Mouse (Mus musculus) brain, embryonic 14.5 days (tissue): ENCODE measurements around the gene Gm36864.

Source experiments
- CTCF ChIP-seq: fragments of 200-500 bp; IDR thresholded peaks from 2 replicates; pipeline ENCODE4 v1.5.1; 2012; ENCODE audit warnings: inconsistent platforms, mild to moderate bottlenecking, moderate library complexity, borderline replicate concordance; ENCODE audit not compliant: insufficient read depth, insufficient read length; ENCODE audit errors: extremely low read depth
- POLR2A ChIP-seq: fragments of 200-500 bp; IDR thresholded peaks from 2 replicates; pipeline ENCODE4 v1.6.1; 2012; ENCODE audit warnings: mild to moderate bottlenecking, inconsistent platforms, borderline replicate concordance; ENCODE audit not compliant: poor library complexity, insufficient read depth, insufficient read length, severe bottlenecking; ENCODE audit errors: extremely low read depth

- TF ChIP-seq CTCF (no peak), POLR2A (no peak)
Observed at GRCm38 (mm10) chr7:44197891-44198290, 38.1 kb upstream of the Gm36864 start, which contains the start of gene Klk1b3.
